Mouse (Mus musculus) kidney, embryonic 14.5 days (tissue): ENCODE measurements around the gene Gm49027. TPM values are rescaled to one million over a fixed set of nuclear protein-coding genes. Genes with fewer than 3 reads are reported as not detected.

Experiments
- ATAC-seq: fragments of 200-750 bp; cut with Nextera tagmentation; 2 replicates; pipeline ENCODE4 v1.8.0; 2017; ENCODE audit warnings: moderate number of reproducible peaks, mild to moderate bottlenecking, moderate TSS enrichment, moderate library complexity; ENCODE audit not compliant: low FRiP score, low TSS enrichment
- H3K27ac ChIP-seq: fragments of 300-500 bp; sonication (generic); 2 replicates; pipeline ENCODE4 v1.5.1; 2014; ENCODE audit warnings: low read depth, mild to moderate bottlenecking, low read length, moderate library complexity, mixed read lengths
- H3K27me3 ChIP-seq: fragments of 300-500 bp; sonication (generic); 2 replicates; pipeline ENCODE4 v1.6.1; 2014; ENCODE audit warnings: mild to moderate bottlenecking, low read length; ENCODE audit not compliant: control insufficient read depth, insufficient read depth
- H3K36me3 ChIP-seq: fragments of 300-500 bp; sonication (generic); 2 replicates; pipeline ENCODE4 v1.6.1; 2014; ENCODE audit warnings: low read length, mixed read lengths; ENCODE audit not compliant: control insufficient read depth, insufficient read depth
- H3K4me1 ChIP-seq: fragments of 300-500 bp; sonication (generic); 2 replicates; pipeline ENCODE4 v1.6.1; 2014; ENCODE audit warnings: low read length, mixed read lengths; ENCODE audit not compliant: control insufficient read depth, insufficient read depth
- H3K4me2 ChIP-seq: fragments of 300-500 bp; sonication (generic); replicated peaks from 2 replicates; pipeline ENCODE4 v1.6.1; 2014; ENCODE audit warnings: low read depth, mild to moderate bottlenecking, low read length
- H3K4me3 ChIP-seq: fragments of 300-500 bp; sonication (generic); 2 replicates; pipeline ENCODE4 v1.5.1; 2014; ENCODE audit warnings: mild to moderate bottlenecking, low read length
- H3K9ac ChIP-seq: fragments of 300-500 bp; sonication (generic); 2 replicates; pipeline ENCODE4 v1.6.1; 2014; ENCODE audit warnings: low read depth, mild to moderate bottlenecking, low read length, moderate library complexity
- H3K9me3 ChIP-seq: fragments of 300-500 bp; sonication (generic); 2 replicates; pipeline ENCODE4 v1.6.1; 2016; ENCODE audit warnings: low read length; ENCODE audit not compliant: control insufficient read depth
- WGBS: fragments of 180-500 bp; shearing (Covaris S2); extraction: QIAGEN DNeasy Blood & Tissue Kit; methylation state at CpG from one replicate; pipeline ENCODE4 v1.1.7; 2014; 5-methylcytosine and 5-hydroxymethylcytosine counted together
- polyA plus RNA-seq: library from polyadenylated mRNA; unstranded; fragments of >200 nt; fragmentation: Nextera tagmentation; extraction: Ambion mirVana; gene quantifications from 2 replicates; pipeline ENCODE4 v1.2.1, GENCODE M21; 2014

The Gm49027 gene
- polyA plus RNA-seq, 1 experiment from 2014 or later, result 0.34 TPM

- no peak overlapping the region for H3K9ac ChIP-seq
- no peak overlapping the region for H3K4me3 ChIP-seq
- H3K36me3 ChIP-seq, result peaks cover 47% of the 10 kb centered on the region
- H3K27ac ChIP-seq, result no peak overlapping the region
- H3K9me3 ChIP-seq, result no peaks in the 10 kb centered on the region
- ATAC-seq, result no peak
- H3K27me3 ChIP-seq, result no peaks in the 10 kb centered on the region
- no peak overlapping the region for H3K4me2 ChIP-seq
- 85% methylated on average over 7 of the region's 7 CpGs for WGBS
- peaks cover 4% of the 10 kb centered on the region; the same call in 1 of the 2 replicates for H3K4me1 ChIP-seq
Measured at GRCm38 (mm10) chr5:123528641-123529040, 3.4 kb upstream of the Gm49027 start.

- whole genome bisulfite sequencing, result 88% methylated on average over 9 of the region's 9 CpGs
- H3K27ac ChIP-seq, result no peak overlapping the region
- peaks cover 22% of the 10 kb centered on the region for H3K36me3 ChIP-seq
- no peaks in the 10 kb centered on the region for H3K9me3 ChIP-seq
- H3K4me1 ChIP-seq, result peaks cover 4% of the 10 kb centered on the region; the same call in 1 of the 2 replicates
- no peak overlapping the region for H3K4me3 ChIP-seq
- H3K4me2 ChIP-seq, result no peak overlapping the region
- no peaks in the 10 kb centered on the region for H3K27me3 ChIP-seq
- no peak for ATAC-seq
- no peak overlapping the region for H3K9ac ChIP-seq
Measured at GRCm38 (mm10) chr5:123525916-123526495, 718 bp upstream of the Gm49027 start.

- 0 out of 2 replicates have a peak overlapping the region, but pooled peaks have one; percentile 31 for H3K9ac ChIP-seq
- peaks cover 4% of the 10 kb centered on the region; the same call in 1 of the 2 replicates for H3K4me1 ChIP-seq
- WGBS, result 2% methylated on average over 27 of the region's 27 CpGs
- H3K36me3 ChIP-seq, result peaks cover 12% of the 10 kb centered on the region
- H3K27ac ChIP-seq, result no peak overlapping the region
- peak; percentile 97 for ATAC-seq
- H3K9me3 ChIP-seq, result no peaks in the 10 kb centered on the region
- peak overlapping the region; percentile 93 for H3K4me3 ChIP-seq
- no peaks in the 10 kb centered on the region for H3K27me3 ChIP-seq
- H3K4me2 ChIP-seq, result peak overlapping the region; percentile 90
Measured at GRCm38 (mm10) chr5:123524393-123524750, 916 bp downstream of the Gm49027 start.

DNA sequence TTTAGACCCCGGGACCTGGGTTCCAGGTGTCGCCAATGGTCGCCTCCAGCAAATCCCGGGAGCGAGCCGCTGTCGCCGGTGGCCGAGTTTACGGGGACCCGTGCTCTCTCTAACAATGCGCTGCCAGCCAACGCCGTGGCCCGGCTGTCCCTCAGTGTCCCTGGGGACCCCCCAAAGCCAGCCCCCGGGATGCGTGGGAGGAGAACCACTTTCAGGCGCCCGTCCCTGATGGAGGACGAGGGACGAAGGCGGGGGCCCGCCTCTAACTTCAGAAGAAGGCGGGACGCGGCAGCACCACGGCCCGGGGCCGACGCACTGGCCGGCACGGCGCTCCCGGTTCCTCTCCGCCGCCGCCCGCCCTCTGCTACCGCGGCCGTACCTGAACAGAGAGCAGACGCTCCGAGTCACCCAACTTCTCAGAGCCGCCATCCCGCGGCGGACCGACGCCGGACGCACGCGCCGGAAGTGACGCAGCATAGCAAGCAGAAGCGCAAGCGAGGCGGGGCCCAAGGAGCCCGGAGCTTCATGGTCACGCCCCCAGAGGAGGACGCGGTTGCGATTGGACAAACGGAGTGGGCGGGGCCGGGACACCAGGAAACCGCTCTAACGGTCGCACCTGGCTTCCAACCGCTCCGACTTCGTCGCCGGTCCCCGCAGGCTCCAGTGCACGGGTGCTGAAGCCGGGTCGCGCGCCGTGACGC, 1.4 kb downstream of the Gm49027 start, which contains the start of gene Diablo:
Gene Diablo (minus strand): TSS at position 485 of the 701 bp plus-strand sequence.
- H3K27ac ChIP-seq, result no peak within 1 kb of the TSS
- H3K4me3 ChIP-seq, result peak within 1 kb of the TSS; percentile 93
- H3K27me3 ChIP-seq, result no peaks in the 10 kb centered on the region
- H3K9me3 ChIP-seq, result no peaks in the 10 kb centered on the region
- peaks cover 4% of the 10 kb centered on the region; the same call in 1 of the 2 replicates for H3K4me1 ChIP-seq
- peaks cover 9% of the 10 kb centered on the region for H3K36me3 ChIP-seq
- H3K4me2 ChIP-seq, result peak within 1 kb of the TSS; percentile 90
- WGBS, result under 1% methylated on average over 82 of the region's 82 CpGs
- ATAC-seq, result peak; percentile 97
- peak within 1 kb of the TSS; percentile 86 for H3K9ac ChIP-seq

DNA sequence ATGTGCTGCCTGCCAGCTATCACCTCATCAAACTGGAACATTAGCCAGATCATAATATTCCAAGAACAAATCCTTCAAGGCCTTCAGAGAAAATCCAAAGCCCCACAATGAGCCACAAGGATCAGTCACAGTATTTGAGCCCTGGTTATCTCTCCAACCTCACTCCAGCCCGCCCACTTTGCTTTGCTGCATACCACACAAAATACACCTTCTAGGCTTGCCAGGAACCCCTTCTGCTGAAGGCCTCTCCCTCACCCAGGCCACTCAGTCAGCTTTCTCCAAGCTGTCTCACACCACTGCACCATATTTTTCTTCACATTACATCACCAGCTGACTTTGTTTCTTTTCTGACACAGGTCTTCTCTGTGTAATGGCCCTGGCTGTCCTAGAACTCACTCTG, 3.1 kb downstream of the Gm49027 start:
- no peak overlapping the region for H3K27ac ChIP-seq

DNA sequence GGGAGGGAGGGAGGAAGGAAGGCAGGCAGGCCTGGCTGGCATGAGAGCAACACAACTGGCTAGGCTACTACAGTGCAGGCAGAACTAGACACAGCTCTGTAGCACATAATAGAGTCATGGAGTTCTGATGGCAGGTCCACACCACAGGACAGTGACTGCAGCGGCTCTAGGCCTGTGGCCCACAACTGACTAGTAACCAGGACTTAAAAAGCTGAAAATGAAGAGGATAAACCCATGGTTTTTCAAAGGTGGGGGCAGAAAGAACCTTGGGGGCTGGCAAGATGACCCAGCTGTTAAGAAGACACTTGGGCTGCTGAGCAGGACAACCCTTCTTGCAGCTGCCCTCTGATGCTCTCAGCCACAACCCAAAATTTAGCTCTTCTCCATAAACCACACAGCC, 3.7 kb downstream of the Gm49027 start:
- H3K9me3 ChIP-seq, result no peaks in the 10 kb centered on the region
- no peak overlapping the region for H3K4me2 ChIP-seq
- no peaks in the 10 kb centered on the region for H3K27me3 ChIP-seq
- no peak overlapping the region for H3K27ac ChIP-seq
- peaks cover 4% of the 10 kb centered on the region; the same call in 1 of the 2 replicates for H3K4me1 ChIP-seq
- H3K9ac ChIP-seq, result no peak overlapping the region
- no peak overlapping the region for H3K4me3 ChIP-seq
- WGBS, result 95% methylated on average over 1 of the region's 1 CpGs
- no peak for ATAC-seq
- H3K36me3 ChIP-seq, result peaks cover 18% of the 10 kb centered on the region

More for the DNA sequence above, 3.1 kb downstream of the Gm49027 start:
- 88% methylated on average over 1 of the region's 1 CpGs for WGBS
- H3K9ac ChIP-seq, result no peak overlapping the region; the same call in 1 of the 2 replicates
- H3K27me3 ChIP-seq, result no peaks in the 10 kb centered on the region
- no peaks in the 10 kb centered on the region for H3K9me3 ChIP-seq
- H3K4me2 ChIP-seq, result no peak overlapping the region
- peaks cover 14% of the 10 kb centered on the region for H3K36me3 ChIP-seq
- peaks cover 4% of the 10 kb centered on the region; the same call in 1 of the 2 replicates for H3K4me1 ChIP-seq
- ATAC-seq, result no peak
- H3K4me3 ChIP-seq, result no peak overlapping the region

DNA sequence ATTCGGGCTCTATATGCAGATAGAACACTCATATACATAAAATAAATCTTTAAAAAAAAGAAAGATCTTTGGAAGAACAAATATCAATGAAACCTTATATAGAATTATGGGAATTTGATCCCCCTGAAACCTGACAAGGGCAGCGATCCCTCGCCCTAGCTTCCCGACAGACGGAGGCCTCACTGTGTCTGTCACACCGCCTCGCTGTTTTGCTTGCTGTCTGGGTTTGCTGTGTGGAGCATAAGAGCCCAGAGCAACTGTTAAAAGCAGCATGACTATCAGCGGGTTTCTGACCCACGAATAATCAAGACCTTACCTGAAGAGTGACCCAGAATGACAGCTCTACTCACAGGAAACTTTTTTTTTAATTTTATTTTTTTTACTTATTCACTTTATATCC, 4.6 kb downstream of the Gm49027 start:
- Histone ChIP-seq H3K27ac (no peak overlapping the region), H3K9me3 (no peaks in the 10 kb centered on the region), H3K4me2 (no peak overlapping the region), H3K4me3 (no peak overlapping the region), H3K27me3 (no peaks in the 10 kb centered on the region), H3K4me1 (peaks cover 4% of the 10 kb centered on the region; the same call in 1 of the 2 replicates), H3K36me3 (peaks cover 27% of the 10 kb centered on the region), H3K9ac (no peak overlapping the region)
- no peak for ATAC-seq
- WGBS, result 74% methylated on average over 9 of the region's 9 CpGs

GRCm38 (mm10) chr5:123514871-123515270, 10.4 kb downstream of the Gm49027 start:
- H3K9ac ChIP-seq, result no peak overlapping the region
- peaks cover 36% of the 10 kb centered on the region for H3K36me3 ChIP-seq
- H3K4me2 ChIP-seq, result no peak overlapping the region
- no peaks in the 10 kb centered on the region; the same call in 1 of the 2 replicates for H3K27me3 ChIP-seq
- no peaks in the 10 kb centered on the region for H3K9me3 ChIP-seq
- H3K4me3 ChIP-seq, result no peak overlapping the region
- no peak overlapping the region for H3K27ac ChIP-seq
- no peaks in the 10 kb centered on the region for H3K4me1 ChIP-seq
- ATAC-seq, result no peak
- 90% methylated on average over 5 of the region's 5 CpGs for WGBS

DNA sequence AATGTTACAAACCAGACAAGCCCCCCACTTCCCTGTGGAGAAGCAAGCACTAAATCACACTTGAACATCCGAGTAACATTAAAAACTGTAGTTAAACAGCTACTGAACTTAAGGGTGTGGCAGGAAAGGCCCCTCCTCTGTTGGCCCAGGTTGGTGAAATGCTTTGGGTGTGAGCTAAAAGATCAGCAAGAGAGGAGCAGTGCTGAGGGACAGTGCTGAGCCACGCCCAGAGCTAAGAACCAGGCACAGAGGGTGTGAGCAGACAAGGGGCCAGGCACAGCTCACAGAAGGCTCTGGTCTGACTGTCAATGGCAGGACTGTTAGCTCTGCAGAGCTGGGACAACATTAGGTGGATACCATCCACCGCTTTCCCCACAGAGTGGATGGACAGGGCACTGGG, 13.2 kb downstream of the Gm49027 start:
- Histone ChIP-seq H3K27ac (no peak overlapping the region), H3K4me3 (no peak overlapping the region), H3K27me3 (peaks cover 9% of the 10 kb centered on the region), H3K36me3 (peaks cover 21% of the 10 kb centered on the region), H3K4me1 (no peaks in the 10 kb centered on the region), H3K4me2 (no peak overlapping the region), H3K9ac (no peak overlapping the region), H3K9me3 (no peaks in the 10 kb centered on the region)
- WGBS, result 71% methylated on average over 3 of the region's 3 CpGs
- no peak for ATAC-seq
